Mouse (Mus musculus): ENCODE data around the gene Ankra2.

Gene Ankra2

DNA sequence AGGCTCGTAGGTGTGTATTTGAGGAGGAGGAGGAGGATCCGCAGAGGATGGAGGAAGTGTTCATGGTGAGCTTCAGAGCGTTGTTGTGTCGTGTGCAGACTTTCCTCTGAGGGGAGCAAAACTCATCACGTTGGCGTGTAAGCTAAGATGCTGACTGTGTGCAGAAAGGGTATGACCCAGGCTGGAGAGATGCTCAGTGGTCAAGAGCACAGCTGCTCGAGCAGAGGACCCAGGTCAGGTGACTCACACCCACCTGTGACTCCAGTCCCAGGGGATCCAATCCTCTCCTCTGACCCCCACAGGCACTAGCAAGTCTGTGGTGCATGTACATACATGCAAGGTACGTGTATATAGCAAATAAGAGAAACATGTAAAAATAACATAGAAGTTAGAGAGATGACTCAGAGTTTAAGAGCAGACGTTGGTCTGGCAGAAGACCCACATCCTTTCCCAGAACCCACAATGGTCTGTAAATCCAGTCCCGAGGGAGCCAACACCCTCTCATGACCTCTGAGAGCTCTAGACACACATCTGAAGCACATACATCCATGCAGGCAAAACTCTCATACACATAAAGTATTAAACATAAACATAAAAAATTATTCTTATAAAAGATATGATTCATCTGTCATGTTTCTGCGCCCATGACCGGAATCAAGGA lies 18.2 kb downstream of the Ankra2 start:
- in situ Hi-C loops (cut with MboI; ENCODE audit: unreplicated experiment in 2 of 2), result loop anchor here in 1 of 2 experiments (25.0 kb wide), 1 partner anchor 1744 kb away; the partner anchor contains the start of genes Col4a3bp and Polk

DNA sequence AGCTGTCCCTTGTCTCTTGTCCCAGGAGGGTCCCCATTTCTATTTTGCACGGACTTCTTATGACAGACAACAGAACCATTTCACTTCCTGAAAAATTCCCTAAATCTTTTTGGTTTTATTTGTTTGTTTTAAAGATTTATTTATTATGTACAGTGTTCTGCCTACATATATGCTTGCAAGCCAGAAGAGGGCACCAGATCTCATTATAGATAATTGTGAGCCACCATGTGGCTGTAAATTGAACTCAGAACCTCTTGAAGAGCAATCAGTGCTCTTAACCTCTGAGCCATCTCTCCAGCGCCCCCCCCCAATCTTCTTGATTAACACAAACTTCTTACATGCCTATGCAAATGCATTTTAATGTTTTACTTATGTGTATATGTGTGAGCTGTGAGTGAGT lies 27.8 kb downstream of the Ankra2 start:
- in situ Hi-C loops (cut with MboI; ENCODE audit: unreplicated experiment in 2 of 2), result loop anchor here in 1 of 2 experiments (25.0 kb wide), 1 partner anchor 1753 kb away; the partner anchor contains the start of genes Col4a3bp and Polk

DNA sequence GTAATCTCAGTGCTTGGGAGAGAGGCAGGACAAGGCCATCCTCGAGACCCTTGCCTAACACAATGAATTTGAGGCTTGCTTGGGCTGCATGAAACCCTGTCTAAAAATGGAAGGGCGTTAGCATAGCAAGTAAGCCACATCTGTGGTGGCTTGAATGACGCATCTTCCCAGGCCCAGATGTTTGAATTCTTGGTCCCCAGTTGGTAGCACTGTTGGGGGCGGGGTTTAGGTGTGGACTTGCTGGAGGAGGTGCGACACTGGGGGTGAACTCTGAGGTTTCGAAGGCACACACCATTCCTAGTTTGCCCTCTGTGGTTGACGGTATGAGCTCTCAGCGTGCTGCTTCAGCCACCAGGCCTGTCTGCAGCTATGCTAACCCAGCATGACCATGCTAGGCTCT lies 28.8 kb downstream of the Ankra2 start:
- in situ Hi-C loops (cut with MboI; ENCODE audit: unreplicated experiment in 2 of 2), result loop anchor here in 1 of 2 experiments (25.0 kb wide), 1 partner anchor 1754 kb away; the partner anchor contains the start of genes Col4a3bp and Polk

DNA sequence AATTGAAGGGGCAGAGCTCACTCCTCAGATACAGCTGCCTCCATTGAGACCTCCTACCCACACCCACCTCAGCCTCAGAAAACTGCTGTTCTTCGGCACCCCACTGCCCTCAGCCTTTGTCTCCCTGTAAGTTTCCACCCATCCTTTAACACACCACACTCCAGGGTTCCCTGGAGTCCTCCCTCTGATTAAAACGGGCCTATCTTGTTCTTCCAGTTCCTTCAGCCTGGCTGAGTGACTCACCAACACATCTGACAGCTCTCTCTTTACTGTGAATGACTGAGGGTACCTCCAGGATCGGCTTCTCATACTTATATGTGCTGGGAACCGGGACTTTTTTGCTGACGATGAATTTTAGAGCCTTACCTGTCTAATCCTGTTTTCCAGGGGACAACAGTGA lies 33.2 kb downstream of the Ankra2 start:
- in situ Hi-C loops (cut with MboI; ENCODE audit: unreplicated experiment in 2 of 2), result loop anchor here in 1 of 2 experiments (5.0 to 25.0 kb wide), 2 partner anchors 264 to 1759 kb away; partner anchors contain the start of genes Col4a3bp and Polk

DNA sequence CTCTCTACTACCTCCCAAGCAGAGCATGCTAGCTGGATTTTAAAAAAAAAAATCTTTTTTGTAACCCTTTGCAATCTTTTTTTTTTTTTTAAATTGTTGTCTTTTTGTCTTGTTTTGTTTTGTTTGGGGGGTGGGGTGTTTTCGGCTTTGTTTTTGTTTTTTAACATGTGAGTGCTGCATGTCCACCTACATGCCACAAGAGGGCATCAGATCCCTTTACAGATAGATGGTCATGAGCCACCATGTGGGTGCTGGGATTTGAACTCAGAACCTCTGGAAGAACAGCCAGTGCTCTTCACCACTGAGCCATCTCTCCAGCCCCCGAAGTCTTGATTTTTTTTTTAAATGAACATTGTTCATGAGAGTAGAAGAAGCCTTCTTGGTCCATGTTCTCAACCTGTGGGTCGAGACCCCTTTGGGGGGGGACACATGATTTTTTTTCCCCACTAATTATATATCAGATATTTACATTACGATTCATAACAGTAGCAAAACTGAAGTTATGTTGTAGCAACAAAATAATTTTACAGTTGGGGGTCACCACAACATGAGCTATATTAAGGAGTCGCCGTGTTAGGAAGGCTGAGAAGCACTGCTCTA lies 35.1 kb downstream of the Ankra2 start:
- in situ Hi-C loops (cut with MboI; ENCODE audit: unreplicated experiment in 2 of 2), result loop anchor here in 1 of 2 experiments (5.0 to 25.0 kb wide), 2 partner anchors 266 to 1761 kb away; partner anchors contain the start of genes Col4a3bp and Polk

DNA sequence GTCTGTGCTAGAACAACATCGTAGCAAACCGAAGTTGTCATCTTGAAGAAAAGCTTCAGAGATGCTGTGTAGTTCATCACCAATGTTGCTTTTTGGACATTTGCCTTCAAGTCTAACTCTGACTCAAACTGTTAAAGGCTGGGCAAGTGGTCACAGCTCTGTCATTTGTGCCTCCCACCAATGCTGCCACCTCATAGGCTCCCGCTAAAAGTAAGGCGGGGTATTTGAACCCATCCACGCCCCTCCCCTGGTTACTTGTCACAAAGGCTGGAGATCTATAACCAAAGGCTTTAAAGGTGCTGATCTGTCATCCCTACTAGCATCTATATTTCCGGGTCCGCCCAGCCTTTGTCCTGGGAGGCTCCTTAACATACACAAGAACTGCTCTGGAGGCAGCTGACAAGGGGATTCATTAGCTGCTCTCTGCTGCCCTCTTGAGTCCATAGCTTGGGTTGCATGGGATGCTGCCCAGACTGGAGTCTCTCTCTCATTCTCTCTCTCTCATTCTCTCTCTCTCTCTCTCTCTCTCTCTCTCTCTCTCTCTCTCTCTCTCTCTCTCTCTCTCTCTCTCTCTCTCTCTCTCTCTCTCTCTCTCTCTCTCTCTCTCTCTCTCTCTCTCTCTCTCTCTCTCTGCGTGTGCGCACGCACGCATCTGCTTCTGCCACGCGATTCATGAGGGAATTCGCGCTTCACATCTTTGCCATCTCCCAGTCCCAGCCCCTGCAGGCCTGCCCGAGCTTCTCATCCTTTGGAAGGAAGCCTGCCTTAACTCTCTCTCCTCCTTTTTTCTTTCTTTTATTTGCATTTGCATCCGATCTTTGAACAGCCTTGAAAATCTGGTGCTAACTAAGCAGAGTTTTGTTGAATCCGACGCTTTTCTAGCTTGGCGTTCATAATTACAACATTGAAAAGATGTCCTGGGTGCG lies 36.2 kb downstream of the Ankra2 start:
- in situ Hi-C loops (cut with MboI; ENCODE audit: unreplicated experiment in 2 of 2), result loop anchor here in 1 of 2 experiments (5.0 to 25.0 kb wide), 2 partner anchors 267 to 1762 kb away; partner anchors contain the start of genes Col4a3bp and Polk

DNA sequence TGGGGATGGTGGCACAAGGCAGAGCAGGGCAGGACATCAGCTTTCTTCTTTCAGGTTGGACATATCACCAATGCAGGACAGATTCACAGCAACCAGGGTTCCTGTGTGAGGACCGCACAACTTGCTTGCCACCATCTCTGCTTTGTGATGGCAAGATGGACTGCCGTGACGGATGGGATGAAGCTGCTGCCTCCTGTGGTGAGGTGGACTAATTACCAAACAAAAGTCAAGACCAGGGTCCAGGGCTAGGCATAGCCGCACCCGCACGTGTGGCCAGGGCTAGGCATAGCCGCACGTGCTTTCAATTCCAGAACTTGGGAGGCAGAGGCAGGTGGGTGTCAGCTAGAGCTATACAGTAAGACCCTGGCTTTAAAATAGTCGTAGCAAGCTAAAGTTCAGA lies 42.4 kb downstream of the Ankra2 start:
- in situ Hi-C loops (cut with MboI; ENCODE audit: unreplicated experiment in 2 of 2), result loop anchor here (25.0 kb wide), 2 partner anchors 807 to 1032 kb away; partner anchors contain the start of genes Mrps27 (in 1 of the 2) and Ptcd2 (in 1 of the 2)

DNA sequence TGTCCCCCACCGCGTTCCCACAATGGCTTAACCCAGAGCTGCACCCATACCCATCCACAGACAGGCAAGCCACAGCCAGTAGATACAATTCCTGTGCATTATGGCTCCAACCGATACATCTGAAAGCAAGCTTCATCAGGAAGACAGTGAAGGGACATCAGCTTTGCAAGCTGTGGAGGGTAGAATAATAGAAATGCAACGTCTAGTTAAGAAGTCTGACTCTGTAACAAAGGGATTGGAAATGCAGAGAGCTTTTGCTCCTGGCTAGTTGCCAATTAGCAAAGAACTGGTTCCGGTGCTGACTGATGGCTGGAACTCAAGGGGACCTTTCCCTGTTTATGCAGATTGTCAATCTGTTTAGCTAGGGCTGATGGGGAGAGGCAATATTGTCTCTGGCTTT lies 43.5 kb downstream of the Ankra2 start:
- in situ Hi-C loops (cut with MboI; ENCODE audit: unreplicated experiment in 2 of 2), result loop anchor here (25.0 kb wide), 2 partner anchors 806 to 1031 kb away; partner anchors contain the start of genes Mrps27 (in 1 of the 2) and Ptcd2 (in 1 of the 2)

DNA sequence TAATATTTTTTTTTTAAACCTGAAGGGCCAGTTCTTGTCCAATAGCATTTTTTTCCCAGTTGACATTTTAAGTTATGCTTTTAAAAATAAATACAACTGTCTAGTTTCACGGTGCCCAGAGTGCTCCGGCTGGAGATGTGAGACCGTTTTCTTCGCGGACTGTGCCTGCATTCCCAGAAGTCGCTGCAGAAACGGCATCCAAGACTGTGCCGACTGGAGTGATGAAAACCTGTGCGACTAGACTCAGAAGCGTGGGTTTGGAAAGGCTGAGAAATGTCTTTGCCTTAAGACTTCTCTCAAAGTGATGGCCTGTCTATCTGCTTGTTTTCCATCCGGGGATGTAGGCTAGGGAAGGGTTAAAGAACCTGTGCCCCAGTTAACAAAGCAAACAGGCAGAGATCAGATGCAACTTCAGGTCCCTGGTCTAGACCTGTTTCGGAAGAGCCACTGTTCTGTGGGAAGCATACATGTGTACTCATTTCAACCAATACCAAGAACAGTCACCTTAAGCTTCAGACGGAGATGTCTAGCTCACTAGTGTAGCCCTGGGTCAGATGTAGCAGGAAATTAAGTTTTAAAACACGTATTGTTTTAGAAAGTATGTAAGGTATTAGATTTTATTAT lies 44.1 kb downstream of the Ankra2 start:
- in situ Hi-C loops (cut with MboI; ENCODE audit: unreplicated experiment in 2 of 2), result loop anchor here (25.0 kb wide), 2 partner anchors 805 to 1030 kb away; partner anchors contain the start of genes Mrps27 (in 1 of the 2) and Ptcd2 (in 1 of the 2)

DNA sequence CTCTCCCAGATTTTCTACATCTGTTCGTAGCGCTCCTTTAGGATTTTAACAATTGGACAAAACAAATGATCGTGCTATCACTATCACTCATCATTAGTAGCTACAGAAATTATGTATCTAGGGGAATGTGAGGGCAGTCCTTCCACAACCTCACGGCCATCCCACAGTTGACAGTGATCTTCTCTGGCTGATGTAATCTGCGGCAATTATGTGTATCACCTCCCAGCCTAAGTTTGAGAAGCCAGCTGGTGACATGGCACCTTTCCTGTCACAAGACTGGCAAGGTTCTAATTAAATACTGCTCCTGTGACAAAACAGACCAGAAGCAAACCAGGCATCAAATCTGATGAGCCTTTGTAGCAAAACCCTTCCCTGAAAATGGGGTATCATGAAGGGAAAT lies 45.1 kb downstream of the Ankra2 start:
- in situ Hi-C loops (cut with MboI; ENCODE audit: unreplicated experiment in 2 of 2), result loop anchor here (25.0 kb wide), 2 partner anchors 804 to 1029 kb away; partner anchors contain the start of genes Mrps27 (in 1 of the 2) and Ptcd2 (in 1 of the 2)

DNA sequence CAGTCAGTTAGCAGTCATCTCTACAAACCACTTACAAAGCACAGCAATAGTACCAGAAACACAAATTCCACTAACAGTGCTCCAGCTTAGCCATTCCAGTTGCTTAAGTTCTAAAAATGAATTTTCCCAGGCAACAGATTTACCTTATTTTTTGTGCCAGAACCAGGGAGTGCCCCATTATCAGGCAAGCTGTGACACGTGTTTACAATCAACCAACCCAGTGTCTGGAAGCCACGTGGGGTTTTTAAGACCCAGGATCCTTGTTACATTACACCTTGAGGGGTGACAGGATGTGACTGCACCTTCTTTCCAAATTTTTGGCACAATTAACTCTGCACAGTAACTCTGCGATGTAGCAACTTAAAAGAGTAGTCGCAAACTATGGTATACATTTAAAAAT lies 45.9 kb downstream of the Ankra2 start:
- in situ Hi-C loops (cut with MboI; ENCODE audit: unreplicated experiment in 2 of 2), result loop anchor here (25.0 kb wide), 2 partner anchors 804 to 1029 kb away; partner anchors contain the start of genes Mrps27 (in 1 of the 2) and Ptcd2 (in 1 of the 2)

DNA sequence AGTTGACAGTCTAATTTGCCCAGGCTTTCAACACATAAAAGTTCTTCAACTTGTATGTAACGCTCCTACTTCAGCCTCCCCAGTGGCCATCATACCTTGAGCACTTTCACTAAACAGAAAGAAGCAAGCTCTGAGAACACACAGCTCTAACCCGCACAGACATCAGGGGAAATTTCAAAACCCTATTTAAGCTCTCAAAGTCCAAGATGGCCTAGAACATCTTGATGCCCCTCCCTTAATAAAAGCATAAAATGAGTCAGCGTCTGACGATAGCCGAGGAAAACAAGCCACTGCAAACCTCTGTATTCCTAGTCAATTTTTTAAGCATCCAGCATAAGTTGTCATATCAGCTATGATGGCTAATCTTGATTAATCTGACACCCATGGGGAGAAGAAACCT lies 48.7 kb downstream of the Ankra2 start:
- in situ Hi-C loops (cut with MboI; ENCODE audit: unreplicated experiment in 2 of 2), result loop anchor here (5.0 to 25.0 kb wide), 4 partner anchors 44 to 1026 kb away; partner anchors contain the start of genes Ankra2 (in 1 of the 2), Mrps27 (in 1 of the 2), Ptcd2 (in 1 of the 2) and Utp15 (in 1 of the 2)

DNA sequence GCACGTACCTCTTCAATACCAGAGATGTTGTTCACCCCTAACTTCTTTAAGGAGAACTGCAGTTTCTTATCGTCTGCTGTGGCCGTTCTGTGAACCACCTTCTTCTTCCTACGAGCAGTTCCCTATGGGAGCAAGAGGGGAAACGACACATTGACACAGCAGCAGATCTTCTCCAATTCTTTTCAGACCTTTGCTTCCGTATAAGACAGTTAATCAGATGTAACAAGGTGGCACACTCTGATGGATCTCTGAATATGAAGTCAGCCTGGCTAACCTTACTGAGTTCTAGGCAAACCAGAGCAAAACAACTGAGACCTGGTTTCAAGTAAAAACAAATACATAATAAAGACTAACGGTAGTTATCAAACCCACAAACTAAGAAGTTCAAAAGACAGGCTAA lies 50.8 kb downstream of the Ankra2 start:
- in situ Hi-C loops (cut with MboI; ENCODE audit: unreplicated experiment in 2 of 2), result loop anchor here (5.0 to 25.0 kb wide), 4 partner anchors 46 to 1024 kb away; partner anchors contain the start of genes Ankra2 (in 1 of the 2), Mrps27 (in 1 of the 2), Ptcd2 (in 1 of the 2) and Utp15 (in 1 of the 2)

DNA sequence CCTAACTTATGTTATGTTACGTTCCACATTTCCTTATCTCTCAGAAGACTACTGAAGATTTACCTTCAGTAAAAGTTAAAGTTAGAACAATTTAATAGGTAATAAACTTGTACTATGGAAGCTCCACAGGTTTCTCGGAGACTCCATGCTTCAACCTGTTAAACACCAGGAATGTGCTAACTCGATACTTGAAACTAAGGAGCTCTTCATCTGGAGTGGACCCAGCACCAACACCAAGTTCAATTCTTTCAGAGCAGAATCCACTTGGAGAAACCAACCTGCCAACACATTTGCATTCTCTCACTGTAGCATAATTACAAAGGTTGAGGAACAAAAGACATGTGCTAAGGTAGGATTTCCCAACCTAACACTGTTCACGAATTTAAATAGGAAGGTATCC lies 52.2 kb downstream of the Ankra2 start:
- in situ Hi-C loops (cut with MboI; ENCODE audit: unreplicated experiment in 2 of 2), result loop anchor here (10.0 to 25.0 kb wide), 3 partner anchors 50 to 1022 kb away; partner anchors contain the start of genes Ankra2 (in 1 of the 2), Mrps27 (in 1 of the 2), Ptcd2 (in 1 of the 2) and Utp15 (in 1 of the 2)

DNA sequence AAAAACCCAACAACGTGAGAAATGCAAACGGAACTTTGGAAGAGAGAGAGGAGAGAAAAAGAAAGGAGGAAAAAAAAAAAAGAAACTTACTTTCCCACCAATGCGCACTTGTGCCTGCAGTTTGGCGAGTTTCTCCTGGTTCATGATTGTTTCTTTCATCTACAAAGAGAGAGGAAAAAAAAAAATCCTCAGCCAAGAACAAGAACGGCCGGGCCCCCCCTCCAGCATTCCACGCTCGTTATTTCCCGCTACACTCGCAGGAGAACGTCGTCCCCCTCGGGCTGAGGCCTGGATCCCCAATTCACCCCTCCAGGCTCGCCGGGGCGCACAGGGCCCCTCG lies 53.2 kb downstream of the Ankra2 start:
- in situ Hi-C loops (cut with MboI; ENCODE audit: unreplicated experiment in 2 of 2), result loop anchor here (10.0 to 25.0 kb wide), 3 partner anchors 51 to 1021 kb away; partner anchors contain the start of genes Ankra2 (in 1 of the 2), Mrps27 (in 1 of the 2), Ptcd2 (in 1 of the 2) and Utp15 (in 1 of the 2)

DNA sequence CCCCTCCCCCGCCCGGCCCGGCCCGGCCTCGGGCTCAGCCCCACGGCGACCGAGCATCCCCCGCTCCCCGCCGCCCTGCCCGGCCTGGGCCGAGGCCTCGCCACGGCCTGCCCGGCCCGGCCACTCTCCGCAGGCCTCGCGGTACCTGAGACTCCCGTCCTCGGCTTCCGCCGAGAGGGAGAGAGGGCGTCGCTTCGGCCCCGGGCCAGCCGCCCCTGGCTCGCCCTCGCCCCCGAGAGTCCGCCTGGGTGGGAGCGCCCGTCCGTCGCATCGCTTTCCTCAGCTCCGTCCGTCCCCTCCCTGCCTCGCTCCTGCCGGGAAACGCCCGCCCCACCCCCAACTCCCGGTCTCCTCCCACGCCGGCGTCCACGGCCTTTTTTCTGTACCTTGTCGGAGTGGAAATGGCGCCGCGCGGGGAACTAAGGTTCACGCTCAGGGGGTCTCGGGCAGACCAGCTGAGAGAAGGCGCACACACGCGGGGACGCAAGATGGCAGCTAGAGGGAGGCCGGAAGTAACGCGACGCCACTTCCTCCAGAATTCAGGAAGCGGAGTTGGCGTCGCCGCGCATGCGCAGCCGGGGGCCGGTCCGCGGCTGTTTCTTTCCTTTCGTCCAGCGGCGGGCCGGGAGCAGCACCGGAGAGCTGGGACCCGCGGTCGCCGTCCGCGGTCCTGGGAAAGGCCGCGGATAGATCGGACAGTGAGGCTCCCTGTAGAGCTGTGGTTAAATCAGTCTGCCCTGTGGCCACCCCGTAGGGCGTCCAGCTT lies 53.8 kb downstream of the Ankra2 start, which contains the start of gene Btf3:
Gene Btf3 (minus strand): TSS at position 527 of the 766 bp plus-strand sequence.
- in situ Hi-C loops (cut with MboI; ENCODE audit: unreplicated experiment in 2 of 2), result loop anchor here (10.0 to 25.0 kb wide), 3 partner anchors 52 to 1021 kb away; partner anchors contain the start of genes Ankra2 (in 1 of the 2), Mrps27 (in 1 of the 2), Ptcd2 (in 1 of the 2) and Utp15 (in 1 of the 2)

DNA sequence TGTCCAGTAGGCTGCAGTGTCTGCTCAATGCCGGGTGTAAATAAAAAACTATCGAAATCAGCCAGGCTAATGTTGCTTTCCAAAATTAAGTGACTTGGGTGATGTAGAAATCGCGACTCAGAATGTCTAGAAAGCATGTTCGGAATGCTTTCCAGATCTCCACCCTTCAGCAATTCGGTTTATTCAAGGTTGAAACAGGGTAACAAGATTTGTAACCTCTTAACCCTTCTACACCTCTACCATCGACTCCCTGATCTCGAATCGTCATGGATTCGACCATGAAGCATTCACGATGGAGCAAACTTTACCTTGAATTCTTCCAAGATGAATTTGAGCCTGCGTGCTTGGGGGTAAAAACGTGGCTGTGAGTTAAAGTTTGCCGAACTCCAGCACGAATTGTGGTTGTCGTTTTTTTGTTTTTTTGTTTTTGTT lies 54.4 kb downstream of the Ankra2 start:
- in situ Hi-C loops (cut with MboI; ENCODE audit: unreplicated experiment in 2 of 2), result loop anchor here (10.0 to 25.0 kb wide), 3 partner anchors 52 to 1020 kb away; partner anchors contain the start of genes Ankra2 (in 1 of the 2), Mrps27 (in 1 of the 2), Ptcd2 (in 1 of the 2) and Utp15 (in 1 of the 2)

Data from v-Abl transformed pro-B cells (cell line).